Mouse (Mus musculus) kidney, adult 8-10 months (tissue): ENCODE measurements at regions not wholly inside any gene's neighbourhood (a gene's known extent, or its start where the extent isn't known, plus 50 kb on each side); places are given as distances from the start of the nearest gene placed in this dataset.
"Not testable (repeated sequence)": the region's sequence is repeated elsewhere in the genome, so short reads cannot be mapped to it uniquely, and the experiment has no call there.

ENCODE experiments used
- DNase-seq, 2 experiments: peaks; one replicate each; pipeline ENCODE4 v3.0.0; 2022

GRCm38 (mm10) chr1:81652990-81653717 lies 576.4 kb downstream of the Nyap2 start:
- DNase-seq: no peak

- no peak for DNase-seq
These were observed 571.7 kb upstream of the Gm9747 start for GRCm38 (mm10) chr1:81661245-81661644.

GRCm38 (mm10) chr1:81671142-81671541 lies 561.8 kb upstream of the Gm9747 start:
- DNase-seq: no peak

GRCm38 (mm10) chr1:81671725-81672124 lies 561.2 kb upstream of the Gm9747 start:
- DNase-seq: no peak

- DNase-seq: no peak
These were observed 557.2 kb upstream of the Gm9747 start for GRCm38 (mm10) chr1:81675576-81676342.

GRCm38 (mm10) chr1:81677768-81678400 lies 555.0 kb upstream of the Gm9747 start:
- DNase-seq: no peak

- peak; percentile 1 to 16 for DNase-seq
These were observed 536.8 kb upstream of the Gm9747 start for GRCm38 (mm10) chr1:81696129-81696528.

GRCm38 (mm10) chr1:81709169-81709568 lies 523.7 kb upstream of the Gm9747 start:
- DNase-seq: no peak

- DNase-seq: no peak
These were observed 515.8 kb upstream of the Gm9747 start for GRCm38 (mm10) chr1:81717091-81717490.

GRCm38 (mm10) chr1:81718233-81718632 lies 514.7 kb upstream of the Gm9747 start:
- no peak for DNase-seq

- DNase-seq: no peak
These were observed 508.1 kb upstream of the Gm9747 start for GRCm38 (mm10) chr1:81724859-81725258.

GRCm38 (mm10) chr1:81726268-81727132 lies 506.4 kb upstream of the Gm9747 start:
- DNase-seq: no peak

GRCm38 (mm10) chr1:81737111-81737833 lies 495.6 kb upstream of the Gm9747 start:
- DNase-seq: no peak

GRCm38 (mm10) chr1:81738384-81738783 lies 494.5 kb upstream of the Gm9747 start:
- no peak for DNase-seq

- DNase-seq: no peak
These were observed 493.5 kb upstream of the Gm9747 start for GRCm38 (mm10) chr1:81739392-81739791.

GRCm38 (mm10) chr1:81739981-81740380 lies 492.9 kb upstream of the Gm9747 start:
- no peak for DNase-seq

- not testable (repeated sequence) for DNase-seq
These were observed 491.0 kb upstream of the Gm9747 start for GRCm38 (mm10) chr1:81741882-81742281.

GRCm38 (mm10) chr1:81744524-81744923 lies 488.4 kb upstream of the Gm9747 start:
- peak; percentile 48 to 64 for DNase-seq

- DNase-seq: peak; percentile 35 to 71
These were observed 487.6 kb upstream of the Gm9747 start for GRCm38 (mm10) chr1:81745024-81745960.

GRCm38 (mm10) chr1:81746013-81746412 lies 486.9 kb upstream of the Gm9747 start:
- no peak for DNase-seq

- DNase-seq: no peak
These were observed 485.9 kb upstream of the Gm9747 start for GRCm38 (mm10) chr1:81747025-81747424.
